In genomic region chr8:57325111-57325891, GRCm38 (mm10) we compare ENCODE assay signal across 15 mouse cellular contexts. TPM values are rescaled to one million over a fixed set of nuclear protein-coding genes. Genes with fewer than 3 reads are reported as not detected.
A peak's percentile ranks its signal among the peaks of the same experiment; 100 is the strongest.
DNase-seq lines count a peak whose midpoint lies in the region; ATAC-seq and TF ChIP-seq lines count a peak whose summit lies in the region.
"Had no signal": no experiment of that assay in that cellular context is flagged by ENCODE, and none has a peak within 500 bp of the region (broad histone marks: within the 10 kb centered on the region; RNA-seq: fewer than 3 reads in every experiment).

No protein-coding gene starts in this region.

- no peak overlapping the region for H3K4me3 ChIP-seq in forebrain, postnatal 0 days (ENCODE audit: low read depth, low read length)
- H3K4me3 ChIP-seq in forebrain, embryonic 13.5 days, result no peak overlapping the region
- H3K4me3 ChIP-seq in heart, embryonic 14.5 days (ENCODE audit: control insufficient read depth in 1 of 2, insufficient read depth in 1 of 2, low read depth in 1 of 2, low read length in 2 of 2), result peak overlapping the region; percentile 73 to 90
- H3K4me3 ChIP-seq in limb, embryonic 14.5 days (replicated peaks; ENCODE audit: low read length), result peak overlapping the region; percentile 81
- no peak overlapping the region for H3K4me3 ChIP-seq in kidney, adult 2 months (ENCODE audit: insufficient read depth, low read depth, low read length)
- H3K4me3 ChIP-seq: hindbrain, embryonic 13.5 days had no signal

- 2% methylated on average over 21 of the region's 21 CpGs for WGBS in forebrain, postnatal 0 days
- WGBS in forebrain, embryonic 13.5 days, result under 1% methylated on average over 21 of the region's 21 CpGs
- WGBS in heart, embryonic 14.5 days, result 2% methylated on average over 21 of the region's 21 CpGs
- WGBS in limb, embryonic 14.5 days, result 4% methylated on average over 19 of the region's 21 CpGs
- WGBS in kidney, adult 2 months, result 13% methylated on average over 21 of the region's 21 CpGs

- ATAC-seq in forebrain, postnatal 0 days, result no peak
- no peak for ATAC-seq in forebrain, embryonic 13.5 days
- ATAC-seq in heart, embryonic 14.5 days (ENCODE audit: insufficient number of reproducible peaks, insufficient read depth, low FRiP score, low read depth), result no peak
- no peak for ATAC-seq in limb, embryonic 14.5 days (ENCODE audit: low FRiP score, low read depth)
- ATAC-seq in inflammation-experienced regulatory T-cells, adult 6 months, result no peak

- TF ChIP-seq POLR2A in limb, embryonic 14.5 days (IDR thresholded peaks at IDR 0.05; ENCODE audit: borderline replicate concordance, extremely low read depth, insufficient read depth, insufficient read length), result no peak
- TF ChIP-seq POLR2A in kidney, adult 2 months (IDR thresholded peaks at IDR 0.05; ENCODE audit: low read depth, low read length), result no peak

- no peak for TF ChIP-seq CTCF in forebrain, postnatal 0 days (IDR thresholded peaks at IDR 0.05; ENCODE audit: low read depth)
- TF ChIP-seq CTCF in kidney, adult 2 months (conservative IDR thresholded peaks at IDR 0.05; ENCODE audit: insufficient read depth, insufficient read length, low read depth, low read length), result no peak

- no peaks in the 10 kb centered on the region for H3K4me1 ChIP-seq in forebrain, postnatal 0 days (ENCODE audit: insufficient read depth)
- peaks cover 26% of the 10 kb centered on the region for H3K4me1 ChIP-seq in forebrain, embryonic 13.5 days
- peaks cover 15 to 27% of the 10 kb centered on the region in 2 experiments for H3K4me1 ChIP-seq in heart, embryonic 14.5 days (ENCODE audit: control insufficient read depth in 2 of 2, insufficient read depth in 2 of 2, low read length in 2 of 2)
- peaks cover 28% of the 10 kb centered on the region for H3K4me1 ChIP-seq in limb, embryonic 14.5 days (ENCODE audit: control insufficient read depth, insufficient read depth, low read length)
- no peaks in the 10 kb centered on the region for H3K4me1 ChIP-seq in kidney, adult 2 months (ENCODE audit: control insufficient read depth, insufficient read depth, low read length)

- 0 out of 2 replicates have a peak, but pooled peaks cover 5% of the 10 kb centered on the region for H3K9me3 ChIP-seq in forebrain, postnatal 0 days (ENCODE audit: low read length)
- H3K9me3 ChIP-seq in forebrain, embryonic 13.5 days (replicated peaks), result no peaks in the 10 kb centered on the region
- no peaks in the 10 kb centered on the region for H3K9me3 ChIP-seq in heart, embryonic 14.5 days (ENCODE audit: control insufficient read depth, low read length)
- H3K9me3 ChIP-seq in limb, embryonic 14.5 days (ENCODE audit: control insufficient read depth, low read length), result no peaks in the 10 kb centered on the region
- H3K9me3 ChIP-seq: hindbrain, embryonic 13.5 days had no signal

- intact Hi-C loops in left cerebral cortex, postnatal 4 days (cut with DNase I), result loop anchor here (10.0 kb wide), 2 partner anchors 440 to 640 kb away; no protein-coding TSS in a partner anchor

- peak; percentile 35 for DNase-seq in forebrain, postnatal 0 days
- DNase-seq in MN1 (ENCODE audit: low spot score), result peak; percentile 60
- DNase-seq in limb, embryonic 14.5 days (ENCODE audit: low spot score), result no peak
- no peak for DNase-seq in kidney, adult 2 months
- DNase-seq in left cerebral cortex, postnatal 4 days, result no peak
- DNase-seq: kidney, postnatal 14 days; lung, postnatal 36 days; thymus, postnatal 25 days had no signal

- peaks cover 90% of the 10 kb centered on the region for H3K27me3 ChIP-seq in forebrain, postnatal 0 days (ENCODE audit: insufficient read depth, low read length)
- H3K27me3 ChIP-seq in forebrain, embryonic 13.5 days, result peaks cover 98% of the 10 kb centered on the region
- H3K27me3 ChIP-seq in heart, embryonic 14.5 days (ENCODE audit: control insufficient read depth, insufficient read depth, low read length), result no peaks in the 10 kb centered on the region
- peaks cover 33% of the 10 kb centered on the region; the same call in 1 of the 2 replicates for H3K27me3 ChIP-seq in limb, embryonic 14.5 days (ENCODE audit: control insufficient read depth, insufficient read depth, low read length)
- peaks cover 20% of the 10 kb centered on the region for H3K27me3 ChIP-seq in kidney, adult 2 months (replicated peaks; ENCODE audit: control insufficient read depth, insufficient read depth, low read length)

- H3K36me3 ChIP-seq in forebrain, postnatal 0 days (ENCODE audit: insufficient read depth), result no peaks in the 10 kb centered on the region
- H3K36me3 ChIP-seq in forebrain, embryonic 13.5 days (ENCODE audit: poor library complexity, severe bottlenecking), result no peaks in the 10 kb centered on the region
- peaks cover 35% of the 10 kb centered on the region for H3K36me3 ChIP-seq in heart, embryonic 14.5 days (ENCODE audit: control insufficient read depth, insufficient read depth, low read length)
- peaks cover 5% of the 10 kb centered on the region; the same call in 1 of the 2 replicates for H3K36me3 ChIP-seq in limb, embryonic 14.5 days (ENCODE audit: control insufficient read depth, insufficient read depth, low read length)
- no peaks in the 10 kb centered on the region for H3K36me3 ChIP-seq in kidney, adult 2 months (ENCODE audit: control insufficient read depth, insufficient read depth, low read length)
- H3K36me3 ChIP-seq: hindbrain, embryonic 13.5 days had no signal

- H3K4me2 ChIP-seq in forebrain, postnatal 0 days (ENCODE audit: low read depth), result no peak overlapping the region
- H3K4me2 ChIP-seq in forebrain, embryonic 13.5 days, result no peak overlapping the region
- H3K4me2 ChIP-seq in heart, embryonic 14.5 days (ENCODE audit: low read length), result peak overlapping the region; percentile 80
- peak overlapping the region; percentile 72 for H3K4me2 ChIP-seq in limb, embryonic 14.5 days (replicated peaks; ENCODE audit: low read depth, low read length, severe bottlenecking)
- H3K4me2 ChIP-seq: hindbrain, embryonic 13.5 days had no signal

- no peak overlapping the region for H3K9ac ChIP-seq in forebrain, postnatal 0 days
- H3K9ac ChIP-seq in forebrain, embryonic 13.5 days, result no peak overlapping the region
- H3K9ac ChIP-seq in heart, embryonic 14.5 days (ENCODE audit: low read length), result peak overlapping the region; percentile 100
- H3K9ac ChIP-seq in limb, embryonic 14.5 days (ENCODE audit: low read depth, low read length, severe bottlenecking), result peak overlapping the region; percentile 61
- H3K9ac ChIP-seq: hindbrain, embryonic 13.5 days had no signal

- no peak overlapping the region for H3K27ac ChIP-seq in forebrain, postnatal 0 days (ENCODE audit: low read depth, low read length)
- no peak overlapping the region for H3K27ac ChIP-seq in forebrain, embryonic 13.5 days
- H3K27ac ChIP-seq in heart, embryonic 14.5 days (replicated peaks in 1 of 2; ENCODE audit: control insufficient read depth in 1 of 2, insufficient read depth in 1 of 2, low read depth in 2 of 2, low read length in 2 of 2), result peak overlapping the region; percentile 98 to 99
- H3K27ac ChIP-seq in limb, embryonic 14.5 days (replicated peaks; ENCODE audit: low read depth, low read length), result peak overlapping the region; percentile 89
- no peak overlapping the region for H3K27ac ChIP-seq in kidney, adult 2 months (ENCODE audit: insufficient read depth, low read depth, low read length)
- H3K27ac ChIP-seq: hindbrain, embryonic 13.5 days had no signal

RNA-seq across cellular contexts. Expression of gene Hand2, which starts 4.5 kb away (rescaled TPM):
- not detected in 2 replicates for total RNA-seq in forebrain, postnatal 0 days (2014; rRNA removed)
- polyA plus RNA-seq in forebrain, postnatal 0 days (2015; fragmentation: Nextera tagmentation; extraction: Ambion mirVana), result not detected in 2 replicates
- not detected in 2 replicates for polyA plus RNA-seq in forebrain, embryonic 13.5 days (2015; fragmentation: Nextera tagmentation; extraction: Ambion mirVana)
- polyA plus RNA-seq in heart, embryonic 14.5 days (2014; fragmentation: Nextera tagmentation; extraction: Ambion mirVana), result 16.3 and 17.4 TPM in 2 replicates
- polyA plus RNA-seq in limb, embryonic 14.5 days (2012; rRNA removed), result 33.4 and 36.2 TPM in 2 replicates
- 9.8 and 13.5 TPM in 2 replicates for polyA plus RNA-seq in limb, embryonic 14.5 days (2014; fragmentation: Nextera tagmentation; extraction: Ambion mirVana)
- not detected for polyA plus RNA-seq in inflammation-experienced regulatory T-cells, adult 6 months (2017; shearing (Covaris generic))
- 0.23 and 0.33 TPM in 2 replicates for polyA plus RNA-seq in kidney, adult 2 months (2012; rRNA removed)
- total RNA-seq in left cerebral cortex, postnatal 4 days (2021), result not detected
- total RNA-seq: common myeloid progenitor, adult 5-6 weeks; monocyte, adult 5-6 weeks had no signal
- polyA plus RNA-seq: C2C12; hindbrain, embryonic 13.5 days had no signal

Comparison
In these comparisons a context has a peak if more than half of its experiments do, and no peak if none do; other contexts are left out.
1. DNase-seq: peak in forebrain, postnatal 0 days (single experiment) and MN1 (single experiment); none in limb, embryonic 14.5 days (single experiment), kidney, adult 2 months (single experiment) and left cerebral cortex, postnatal 4 days (single experiment).
2. H3K27ac ChIP-seq: peak in heart, embryonic 14.5 days (2 of 2) and limb, embryonic 14.5 days (single experiment); none in forebrain, postnatal 0 days (single experiment), forebrain, embryonic 13.5 days (single experiment) and kidney, adult 2 months (single experiment).
3. H3K4me2 ChIP-seq: peak in heart, embryonic 14.5 days (single experiment) and limb, embryonic 14.5 days (single experiment); none in forebrain, postnatal 0 days (single experiment) and forebrain, embryonic 13.5 days (single experiment).
4. H3K4me3 ChIP-seq: peak in heart, embryonic 14.5 days (2 of 2) and limb, embryonic 14.5 days (single experiment); none in forebrain, postnatal 0 days (single experiment), forebrain, embryonic 13.5 days (single experiment) and kidney, adult 2 months (single experiment).
5. H3K9ac ChIP-seq: peak in heart, embryonic 14.5 days (single experiment) and limb, embryonic 14.5 days (single experiment); none in forebrain, postnatal 0 days (single experiment) and forebrain, embryonic 13.5 days (single experiment).